Mouse (Mus musculus): ENCODE measurements around the gene Ptprs. TPM values are rescaled to one million over a fixed set of nuclear protein-coding genes. Genes with fewer than 3 reads are reported as not detected.
A peak's percentile ranks its signal among the peaks of the same experiment; 100 is the strongest.

Gene Ptprs
- 115 and 122 TPM in 2 replicates for polyA plus RNA-seq (2014; fragmentation: Nextera tagmentation; extraction: Ambion mirVana)

GRCm38 (mm10) chr17:56476402-56476752, at the start of gene Ptprs:
TSS of gene Ptprs (minus strand) at chr17:56476483.
- H3K4me1 ChIP-seq (ENCODE audit: control insufficient read depth, insufficient read depth, low read length): peaks cover 35% of the 10 kb centered on the region
- H3K27ac ChIP-seq (ENCODE audit: low read depth, low read length): peak within 1 kb of the TSS; percentile 77
- peaks cover 10% of the 10 kb centered on the region for H3K27me3 ChIP-seq (ENCODE audit: control insufficient read depth, insufficient read depth, low read length)
- H3K9me3 ChIP-seq (ENCODE audit: control insufficient read depth, low read length): peaks cover 3% of the 10 kb centered on the region; the same call in 1 of the 2 replicates
- H3K36me3 ChIP-seq (ENCODE audit: control insufficient read depth, insufficient read depth, low read length): no peaks in the 10 kb centered on the region
- peak within 1 kb of the TSS; percentile 80 for H3K4me3 ChIP-seq (ENCODE audit: low read length)
- peak; percentile 85 for ATAC-seq (ENCODE audit: low FRiP score, low TSS enrichment)
- peak within 1 kb of the TSS; percentile 87 for H3K9ac ChIP-seq (ENCODE audit: low read depth, low read length)
- peak within 1 kb of the TSS; percentile 100 for H3K4me2 ChIP-seq (replicated peaks; ENCODE audit: low read depth, low read length)
- 1% methylated on average over 27 of the region's 27 CpGs for WGBS

- 73% methylated on average over 4 of the region's 4 CpGs for WGBS
- Histone ChIP-seq H3K4me3 (ENCODE audit: low read length) (no peak overlapping the region), H3K4me2 (replicated peaks; ENCODE audit: low read depth, low read length) (no peak overlapping the region), H3K4me1 (ENCODE audit: control insufficient read depth, insufficient read depth, low read length) (no peaks in the 10 kb centered on the region), H3K36me3 (ENCODE audit: control insufficient read depth, insufficient read depth, low read length) (no peaks in the 10 kb centered on the region), H3K9ac (ENCODE audit: low read depth, low read length) (no peak overlapping the region), H3K27ac (ENCODE audit: low read depth, low read length) (no peak overlapping the region), H3K27me3 (ENCODE audit: control insufficient read depth, insufficient read depth, low read length) (no peaks in the 10 kb centered on the region), H3K9me3 (ENCODE audit: control insufficient read depth, low read length) (no peaks in the 10 kb centered on the region)
- ATAC-seq (ENCODE audit: low FRiP score, low TSS enrichment): no peak
Observed at GRCm38 (mm10) chr17:56524943-56525342, 48.7 kb upstream of the Ptprs start.

- ATAC-seq (ENCODE audit: low FRiP score, low TSS enrichment): no peak
- no peak overlapping the region for H3K4me3 ChIP-seq (ENCODE audit: low read length)
- WGBS: 64% methylated on average over 1 of the region's 1 CpGs
Observed at GRCm38 (mm10) chr17:56522744-56523143, 46.5 kb upstream of the Ptprs start.

GRCm38 (mm10) chr17:56515690-56516410, 39.6 kb upstream of the Ptprs start:
- peak overlapping the region; percentile 18; the same call in 1 of the 2 replicates for H3K9ac ChIP-seq (ENCODE audit: low read depth, low read length)
- H3K4me2 ChIP-seq (replicated peaks; ENCODE audit: low read depth, low read length): peak overlapping the region; percentile 6; the same call in 1 of the 2 replicates
- no peak overlapping the region for H3K27ac ChIP-seq (ENCODE audit: low read depth, low read length)
- 12% methylated on average over 13 of the region's 13 CpGs for WGBS
- peaks cover 23% of the 10 kb centered on the region for H3K27me3 ChIP-seq (ENCODE audit: control insufficient read depth, insufficient read depth, low read length)
- no peaks in the 10 kb centered on the region; the same call in none of the 2 replicates for H3K9me3 ChIP-seq (ENCODE audit: control insufficient read depth, low read length)
- peak; percentile 76 for ATAC-seq (ENCODE audit: low FRiP score, low TSS enrichment)
- H3K36me3 ChIP-seq (ENCODE audit: control insufficient read depth, insufficient read depth, low read length): no peaks in the 10 kb centered on the region
- H3K4me1 ChIP-seq (ENCODE audit: control insufficient read depth, insufficient read depth, low read length): peaks cover 14% of the 10 kb centered on the region; the same call in 1 of the 2 replicates
- H3K4me3 ChIP-seq (ENCODE audit: low read length): no peak overlapping the region

More at GRCm38 (mm10) chr17:56522744-56523143, 46.5 kb upstream of the Ptprs start:
- Histone ChIP-seq H3K36me3 (ENCODE audit: control insufficient read depth, insufficient read depth, low read length) (no peaks in the 10 kb centered on the region), H3K4me2 (replicated peaks; ENCODE audit: low read depth, low read length) (no peak overlapping the region), H3K4me1 (ENCODE audit: control insufficient read depth, insufficient read depth, low read length) (no peaks in the 10 kb centered on the region), H3K9me3 (ENCODE audit: control insufficient read depth, low read length) (no peaks in the 10 kb centered on the region), H3K27ac (ENCODE audit: low read depth, low read length) (no peak overlapping the region), H3K9ac (ENCODE audit: low read depth, low read length) (no peak overlapping the region), H3K27me3 (ENCODE audit: control insufficient read depth, insufficient read depth, low read length) (no peaks in the 10 kb centered on the region)

- Histone ChIP-seq H3K4me1 (ENCODE audit: control insufficient read depth, insufficient read depth, low read length) (peaks cover 16% of the 10 kb centered on the region; the same call in 1 of the 2 replicates), H3K27me3 (ENCODE audit: control insufficient read depth, insufficient read depth, low read length) (peaks cover 32% of the 10 kb centered on the region)
- 41% methylated on average over 12 of the region's 12 CpGs for WGBS
Observed at GRCm38 (mm10) chr17:56514916-56515315, 38.6 kb upstream of the Ptprs start.

GRCm38 (mm10) chr17:56514330-56514729, 38.0 kb upstream of the Ptprs start:
- no peak overlapping the region for H3K4me3 ChIP-seq (ENCODE audit: low read length)
- H3K36me3 ChIP-seq (ENCODE audit: control insufficient read depth, insufficient read depth, low read length): no peaks in the 10 kb centered on the region
- no peak overlapping the region for H3K27ac ChIP-seq (ENCODE audit: low read depth, low read length)
- no peak overlapping the region for H3K4me2 ChIP-seq (replicated peaks; ENCODE audit: low read depth, low read length)
- no peak for ATAC-seq (ENCODE audit: low FRiP score, low TSS enrichment)
- H3K9ac ChIP-seq (ENCODE audit: low read depth, low read length): no peak overlapping the region
- H3K9me3 ChIP-seq (ENCODE audit: control insufficient read depth, low read length): no peaks in the 10 kb centered on the region; the same call in none of the 2 replicates
- H3K4me1 ChIP-seq (ENCODE audit: control insufficient read depth, insufficient read depth, low read length): peaks cover 22% of the 10 kb centered on the region; the same call in 1 of the 2 replicates
- H3K27me3 ChIP-seq (ENCODE audit: control insufficient read depth, insufficient read depth, low read length): peaks cover 38% of the 10 kb centered on the region

More at GRCm38 (mm10) chr17:56514916-56515315, 38.6 kb upstream of the Ptprs start:
- Histone ChIP-seq H3K36me3 (ENCODE audit: control insufficient read depth, insufficient read depth, low read length) (no peaks in the 10 kb centered on the region), H3K4me3 (ENCODE audit: low read length) (no peak overlapping the region), H3K9me3 (ENCODE audit: control insufficient read depth, low read length) (no peaks in the 10 kb centered on the region; the same call in none of the 2 replicates), H3K27ac (ENCODE audit: low read depth, low read length) (no peak overlapping the region), H3K4me2 (replicated peaks; ENCODE audit: low read depth, low read length) (no peak overlapping the region), H3K9ac (ENCODE audit: low read depth, low read length) (0 out of 2 replicates have a peak overlapping the region, but pooled peaks have one; percentile 18)
- no peak for ATAC-seq (ENCODE audit: low FRiP score, low TSS enrichment)

GRCm38 (mm10) chr17:56512310-56512709, 36.0 kb upstream of the Ptprs start, which contains the start of gene Znrf4:
TSS of gene Znrf4 (minus strand) at chr17:56512431.
- H3K4me1 ChIP-seq (ENCODE audit: control insufficient read depth, insufficient read depth, low read length): peaks cover 23% of the 10 kb centered on the region; the same call in 1 of the 2 replicates
- no peaks in the 10 kb centered on the region; the same call in none of the 2 replicates for H3K9me3 ChIP-seq (ENCODE audit: control insufficient read depth, low read length)
- no peaks in the 10 kb centered on the region for H3K36me3 ChIP-seq (ENCODE audit: control insufficient read depth, insufficient read depth, low read length)
- peak within 1 kb of the TSS; percentile 26 for H3K4me3 ChIP-seq (ENCODE audit: low read length)
- peak within 1 kb of the TSS; percentile 48; the same call in 1 of the 2 replicates for H3K9ac ChIP-seq (ENCODE audit: low read depth, low read length)
- H3K27ac ChIP-seq (ENCODE audit: low read depth, low read length): no peak within 1 kb of the TSS
- peaks cover 43% of the 10 kb centered on the region for H3K27me3 ChIP-seq (ENCODE audit: control insufficient read depth, insufficient read depth, low read length)
- 62% methylated on average over 22 of the region's 22 CpGs for WGBS
- no peak for ATAC-seq (ENCODE audit: low FRiP score, low TSS enrichment)
- H3K4me2 ChIP-seq (replicated peaks; ENCODE audit: low read depth, low read length): peak within 1 kb of the TSS; percentile 38

GRCm38 (mm10) chr17:56511707-56512090, 35.4 kb upstream of the Ptprs start:
- Histone ChIP-seq H3K4me2 (replicated peaks; ENCODE audit: low read depth, low read length) (peak overlapping the region; percentile 38), H3K4me3 (ENCODE audit: low read length) (peak overlapping the region; percentile 26), H3K9ac (ENCODE audit: low read depth, low read length) (no peak overlapping the region), H3K4me1 (ENCODE audit: control insufficient read depth, insufficient read depth, low read length) (peaks cover 24% of the 10 kb centered on the region; the same call in 1 of the 2 replicates), H3K36me3 (ENCODE audit: control insufficient read depth, insufficient read depth, low read length) (no peaks in the 10 kb centered on the region), H3K9me3 (ENCODE audit: control insufficient read depth, low read length) (no peaks in the 10 kb centered on the region; the same call in none of the 2 replicates), H3K27ac (ENCODE audit: low read depth, low read length) (no peak overlapping the region), H3K27me3 (ENCODE audit: control insufficient read depth, insufficient read depth, low read length) (peaks cover 43% of the 10 kb centered on the region)
- 31% methylated on average over 27 of the region's 29 CpGs for WGBS
- no peak for ATAC-seq (ENCODE audit: low FRiP score, low TSS enrichment)

All from kidney, embryonic 14.5 days (tissue).